Mouse (Mus musculus) erythroid progenitor cell, adult 5-6 weeks (primary cell): ENCODE data around the gene Med29. TPM values are rescaled to one million over a fixed set of nuclear protein-coding genes. Genes with fewer than 3 reads are reported as not detected.

Experiments
- ATAC-seq: replicated peaks from 2 replicates; pipeline ENCODE4 v1.8.0; 2016; ENCODE audit warnings: moderate number of reproducible peaks, mild to moderate bottlenecking, moderate TSS enrichment, inconsistent platforms; ENCODE audit not compliant: poor library complexity, low FRiP score, severe bottlenecking
- total RNA-seq, 2 experiments: library from RNA; stranded (forward) in 1 of 2; stranded (reverse) in 1 of 2; fragments of 150-400 nt in 1 of 2; fragments of 186-747, 209-891 nt in 1 of 2; gene quantifications; 2 replicates each; pipeline versions ENCODE4 v1.2.3 to v1.2.4; 2015 to 2017; ENCODE audit warnings: low replicate concordance in 2 of 2

The Med29 gene
- total RNA-seq, 2 experiments from 2014 or later: 0.84 to 4.4 TPM

DNA sequence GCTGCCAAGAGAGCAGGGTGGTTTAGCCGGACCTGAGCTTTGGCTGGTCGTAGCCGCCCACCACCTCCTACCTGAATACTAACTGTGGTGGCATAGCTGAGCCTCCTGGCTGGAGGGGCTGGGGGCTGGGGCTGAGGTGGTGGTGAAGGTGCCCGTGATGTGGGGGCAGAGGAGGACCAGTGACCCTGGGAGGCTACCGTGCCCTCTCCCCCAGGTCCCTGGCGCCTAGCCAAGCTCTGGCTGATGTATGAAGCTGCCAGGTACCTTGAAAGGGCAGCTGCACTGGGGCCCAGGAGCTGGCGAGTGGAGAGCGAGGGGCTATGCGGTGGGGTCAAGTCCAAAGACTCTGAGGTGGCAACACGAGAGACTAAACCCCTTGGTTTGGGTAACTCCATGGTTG, 32.7 kb downstream of the Med29 start:
- no peak for ATAC-seq

DNA sequence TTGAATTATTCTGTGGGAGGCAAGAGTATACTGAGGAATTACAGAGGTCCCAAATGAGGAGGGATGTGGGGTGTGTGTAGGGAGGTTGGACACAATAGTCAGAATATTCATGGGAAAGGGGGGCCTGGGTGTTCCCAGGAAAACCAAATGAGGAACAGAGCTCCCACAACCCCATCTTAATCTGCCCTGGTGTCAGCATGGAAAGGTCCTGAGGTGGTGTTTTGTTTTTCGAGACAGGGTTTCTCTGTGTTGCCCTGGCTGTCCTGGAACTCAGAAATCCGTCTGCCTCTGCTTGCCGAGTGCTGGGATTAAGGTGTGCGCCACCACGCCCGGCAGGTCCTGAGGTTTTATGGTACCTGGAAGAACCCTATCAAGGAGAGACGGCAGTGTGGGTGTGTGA, 34.1 kb downstream of the Med29 start:
- no peak for ATAC-seq

DNA sequence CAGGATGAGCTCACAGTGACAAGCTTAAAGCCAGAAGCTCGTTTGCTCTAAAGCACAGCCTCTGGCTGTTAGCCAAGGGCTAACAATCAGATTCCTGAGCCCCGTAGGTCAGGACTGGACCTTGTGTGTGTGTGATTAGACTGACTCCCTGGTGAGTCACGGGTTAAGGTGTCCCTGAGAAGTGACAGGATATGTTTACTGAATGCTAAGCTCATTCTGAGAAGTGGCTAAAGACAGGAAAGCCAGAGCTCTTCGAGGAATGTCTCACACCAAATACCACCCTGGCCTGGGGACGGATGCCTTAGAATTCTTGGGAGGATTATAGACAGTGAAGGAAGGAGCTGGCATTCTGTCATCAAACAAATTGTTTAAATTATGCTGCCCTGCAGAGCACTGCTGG, 34.5 kb downstream of the Med29 start:
- ATAC-seq: no peak

DNA sequence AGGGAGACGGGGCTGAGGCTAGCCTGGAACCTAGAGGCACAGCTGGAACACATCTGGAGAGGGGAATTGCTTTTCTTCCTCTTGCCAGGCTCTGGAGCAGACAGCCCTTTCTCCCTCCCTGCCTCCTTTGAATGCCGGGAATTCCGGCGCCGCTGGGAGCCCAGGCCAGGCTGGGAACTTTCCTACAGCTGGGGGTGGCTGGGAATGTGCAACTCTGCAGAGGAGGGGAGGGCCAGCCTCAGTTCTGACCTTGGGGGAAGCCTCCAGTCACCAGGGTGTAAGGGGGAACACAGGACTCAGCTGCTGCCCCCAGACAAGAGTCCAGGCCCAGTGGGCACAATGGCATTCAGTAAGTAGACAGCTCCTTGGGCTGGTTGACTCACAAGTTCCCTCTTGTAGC, 35.5 kb downstream of the Med29 start:
- no peak for ATAC-seq

DNA sequence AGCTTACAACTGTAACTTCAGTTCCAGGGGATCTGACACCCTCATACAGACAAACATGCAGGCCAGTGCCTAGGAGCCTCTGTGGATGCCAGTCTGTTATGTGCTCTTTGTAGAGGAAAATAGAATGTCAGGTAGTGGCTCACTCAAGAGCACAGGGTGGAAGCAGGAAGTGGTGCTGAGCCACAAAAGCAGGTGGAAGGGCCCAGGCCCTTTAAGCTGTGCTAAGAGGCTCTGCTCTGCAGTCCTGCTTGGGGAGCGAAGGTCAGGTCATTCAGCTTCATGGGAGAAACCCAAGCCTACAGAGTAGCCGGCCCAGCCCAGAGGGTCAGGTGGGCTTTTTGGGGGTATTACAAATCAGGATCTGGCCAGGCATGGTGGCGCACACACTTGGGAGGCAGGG, 37.3 kb downstream of the Med29 start:
- no peak for ATAC-seq

DNA sequence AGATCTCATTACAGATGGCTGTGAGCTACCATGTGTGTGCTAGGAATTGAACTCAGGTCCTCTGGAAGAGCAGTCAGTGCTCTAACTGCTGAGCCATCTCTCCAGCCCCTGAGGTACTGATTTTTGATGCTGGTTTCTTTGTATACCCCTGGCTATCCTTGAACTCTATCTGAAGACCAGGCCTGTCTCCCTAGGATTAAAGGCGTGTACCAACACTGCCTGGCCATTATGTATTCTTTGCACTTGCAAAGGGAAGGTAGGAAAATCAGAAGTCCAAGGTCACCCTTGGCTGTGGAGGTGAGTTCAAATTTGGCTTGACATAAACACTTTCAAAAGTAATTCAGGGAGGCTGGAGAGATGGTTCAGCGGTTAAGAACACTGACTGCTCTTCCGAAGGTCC, 37.9 kb downstream of the Med29 start:
- no peak for ATAC-seq

DNA sequence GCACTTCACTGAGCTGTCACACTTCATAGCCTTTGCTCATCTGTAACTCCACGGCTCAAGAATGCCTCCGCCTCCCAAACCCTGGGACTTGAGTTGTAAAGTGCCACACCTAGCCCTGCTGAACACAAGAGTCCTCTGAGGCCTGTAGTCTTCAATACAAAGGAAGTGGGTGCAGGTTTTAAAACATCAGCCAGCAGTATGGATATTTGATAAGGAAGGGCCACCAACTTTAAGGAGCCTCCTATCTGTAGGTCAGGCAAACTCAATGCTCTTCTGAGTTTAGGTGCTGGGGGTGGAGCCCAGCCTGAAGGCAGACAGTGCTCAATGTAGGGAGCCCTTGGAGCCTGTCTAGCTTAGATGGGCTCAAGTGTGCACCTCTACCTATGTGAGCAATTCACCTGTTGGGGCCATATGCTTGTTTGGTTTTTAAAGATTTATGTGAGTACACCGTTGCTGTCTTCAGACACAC, 38.4 kb downstream of the Med29 start:
- no peak for ATAC-seq

DNA sequence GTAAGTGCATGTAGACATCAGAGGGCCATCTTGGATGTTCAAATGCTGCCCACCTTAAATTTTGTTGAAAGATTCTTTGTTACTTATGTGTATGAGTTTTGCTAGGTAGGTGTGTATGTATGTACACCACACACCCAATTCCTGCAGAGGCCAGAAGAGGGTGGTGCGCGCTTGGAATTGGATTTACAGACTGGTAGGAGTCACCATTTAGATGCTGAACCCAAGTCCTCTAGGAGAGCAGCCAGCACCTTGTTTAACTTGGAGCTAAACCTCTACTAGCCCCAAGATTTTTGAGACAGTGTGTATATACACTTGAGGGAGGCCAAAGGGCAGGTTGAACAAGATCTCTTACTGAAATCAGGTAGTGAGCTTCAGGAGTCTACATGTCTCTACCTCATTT, 39.2 kb downstream of the Med29 start:
- ATAC-seq: no peak

DNA sequence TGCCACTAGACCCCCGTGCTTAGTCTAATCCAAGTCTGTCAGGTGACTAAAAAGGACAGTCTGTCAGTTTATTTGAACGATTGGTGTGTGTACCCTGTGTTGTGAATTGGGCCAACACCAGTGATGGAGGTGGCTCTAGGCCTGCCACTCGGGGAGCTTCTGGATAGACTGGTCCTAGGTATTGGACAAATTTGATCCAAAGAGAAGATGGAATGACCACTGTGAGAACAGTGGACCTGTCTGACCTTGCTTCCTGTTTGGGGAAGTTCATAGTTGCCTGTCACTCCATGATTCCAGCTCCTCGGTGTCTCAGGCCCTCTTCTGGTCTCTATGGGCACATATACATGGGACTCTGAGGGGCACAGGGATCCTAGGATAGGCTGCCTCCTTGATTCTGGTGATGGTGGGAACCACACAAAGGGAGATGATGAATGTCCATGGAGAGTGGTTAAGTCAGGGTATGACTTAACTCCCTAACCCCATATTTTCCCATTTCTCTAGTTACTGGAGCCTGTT, 40.8 kb downstream of the Med29 start:
- ATAC-seq: no peak

DNA sequence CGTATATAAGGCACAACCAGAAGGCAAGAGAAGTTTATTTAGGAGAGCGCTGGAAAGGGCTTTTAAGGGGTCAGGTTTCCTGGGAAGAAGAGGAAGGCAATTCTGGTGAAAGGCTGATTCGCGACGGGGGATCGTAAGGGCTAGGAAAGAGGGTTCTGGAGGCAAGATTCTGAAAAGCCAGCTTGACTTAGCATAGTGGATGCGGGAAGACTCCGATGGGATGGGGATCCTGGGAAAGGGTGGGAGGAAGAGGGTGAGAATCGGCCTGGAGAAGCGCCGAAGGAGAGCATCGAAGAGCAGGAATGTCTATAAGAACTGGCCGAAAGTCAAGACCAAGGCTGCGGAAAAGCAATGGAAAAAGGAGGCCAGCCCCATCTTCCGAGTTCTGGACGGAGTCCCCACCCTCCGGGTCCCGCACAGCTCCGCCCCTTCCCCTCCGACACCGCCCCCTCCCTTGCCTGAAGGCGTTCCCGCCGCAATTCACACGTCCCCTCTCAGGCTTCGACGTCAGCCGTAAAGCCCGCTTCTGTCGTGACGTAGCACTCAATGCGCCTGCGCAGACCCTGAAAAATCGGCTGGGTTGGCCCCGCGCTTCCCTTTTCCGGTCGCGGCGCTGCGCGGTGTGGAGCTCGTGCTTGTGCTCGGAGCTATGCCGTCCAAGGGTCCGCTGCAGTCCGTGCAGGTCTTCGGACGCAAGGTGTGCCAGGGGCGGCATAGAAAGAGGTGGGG, 42.2 kb downstream of the Med29 start, which contains the start of gene Rps16:
TSS of gene Rps16 (plus strand) at position 498 of the 729 bp plus-strand sequence.
- ATAC-seq: peak; percentile 98

DNA sequence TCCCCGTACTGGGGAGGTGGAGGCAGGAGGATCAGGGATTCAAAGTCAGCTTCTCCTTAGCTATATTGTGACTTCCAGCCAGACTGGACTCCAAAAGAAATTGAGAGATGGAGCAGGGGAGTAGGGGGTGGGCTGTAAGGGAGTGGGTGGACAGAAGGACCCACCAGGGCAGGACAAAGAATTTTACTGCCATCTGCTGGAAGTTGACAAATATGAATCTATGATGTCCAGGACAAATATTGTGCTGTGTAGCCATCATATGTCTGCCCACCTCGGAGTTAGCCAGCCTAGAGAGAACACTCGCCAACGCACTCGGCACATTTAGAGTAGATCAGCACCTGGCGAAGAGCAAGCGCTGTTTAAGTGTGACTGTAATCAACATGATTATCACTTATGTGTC, 43.9 kb downstream of the Med29 start:
- no peak for ATAC-seq

DNA sequence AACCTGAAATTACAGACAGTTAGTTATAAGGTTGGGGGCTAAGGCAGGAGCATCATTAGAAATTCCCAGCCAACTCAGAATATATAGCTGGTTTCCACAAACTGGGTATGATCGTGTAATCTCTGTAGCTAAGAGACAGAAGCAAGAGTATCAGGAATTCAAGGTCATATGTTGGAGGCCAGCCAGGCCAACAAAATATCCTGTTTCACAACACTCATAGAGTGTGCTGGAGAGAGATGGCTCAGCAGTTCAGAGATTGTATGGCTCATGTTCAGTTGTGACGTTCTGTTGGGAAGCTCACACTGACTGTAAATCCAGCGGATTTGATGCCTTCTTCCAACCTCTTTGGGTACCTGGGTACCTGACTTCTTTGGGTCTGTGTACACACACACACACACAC, 44.8 kb downstream of the Med29 start:
- ATAC-seq: no peak

DNA sequence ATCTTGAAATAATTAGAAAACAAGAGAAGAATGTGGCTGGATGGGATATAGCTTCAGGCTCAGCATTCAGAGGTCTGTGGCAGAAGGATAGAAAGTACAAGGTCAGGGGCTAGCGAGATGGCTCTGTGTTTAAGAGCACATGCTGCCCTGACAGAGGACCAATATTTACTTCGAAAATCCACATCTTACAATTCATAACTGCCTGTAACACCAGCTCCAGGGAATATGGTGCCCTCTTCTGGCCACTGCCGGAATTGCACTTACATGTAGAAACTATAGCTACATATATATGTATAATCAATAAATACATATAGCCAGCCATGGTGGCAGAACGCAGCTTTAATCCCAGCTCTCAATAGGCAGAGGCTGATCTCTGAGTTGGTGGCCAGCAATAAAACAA, 47.9 kb downstream of the Med29 start:
- peak; percentile 83 for ATAC-seq

DNA sequence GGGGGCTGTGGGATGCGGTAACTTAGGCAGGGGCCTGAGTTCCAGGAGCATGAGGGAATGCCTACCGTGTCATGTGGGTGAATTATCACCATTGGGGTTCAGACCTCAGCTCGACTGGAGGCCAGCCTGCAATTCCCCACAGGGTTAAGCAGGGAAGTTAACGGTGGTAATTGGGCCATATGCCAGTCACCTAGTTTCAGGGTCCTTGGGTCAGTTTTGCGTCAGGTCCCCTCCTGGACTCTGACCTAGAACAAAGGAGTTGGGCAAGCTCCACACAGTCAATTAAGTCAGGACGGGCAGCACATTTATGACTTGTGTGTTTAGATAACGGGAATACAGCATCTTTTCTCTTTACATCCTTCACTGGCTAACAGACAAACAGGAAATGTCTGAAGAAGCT, 51.1 kb downstream of the Med29 start:
- ATAC-seq: no peak

DNA sequence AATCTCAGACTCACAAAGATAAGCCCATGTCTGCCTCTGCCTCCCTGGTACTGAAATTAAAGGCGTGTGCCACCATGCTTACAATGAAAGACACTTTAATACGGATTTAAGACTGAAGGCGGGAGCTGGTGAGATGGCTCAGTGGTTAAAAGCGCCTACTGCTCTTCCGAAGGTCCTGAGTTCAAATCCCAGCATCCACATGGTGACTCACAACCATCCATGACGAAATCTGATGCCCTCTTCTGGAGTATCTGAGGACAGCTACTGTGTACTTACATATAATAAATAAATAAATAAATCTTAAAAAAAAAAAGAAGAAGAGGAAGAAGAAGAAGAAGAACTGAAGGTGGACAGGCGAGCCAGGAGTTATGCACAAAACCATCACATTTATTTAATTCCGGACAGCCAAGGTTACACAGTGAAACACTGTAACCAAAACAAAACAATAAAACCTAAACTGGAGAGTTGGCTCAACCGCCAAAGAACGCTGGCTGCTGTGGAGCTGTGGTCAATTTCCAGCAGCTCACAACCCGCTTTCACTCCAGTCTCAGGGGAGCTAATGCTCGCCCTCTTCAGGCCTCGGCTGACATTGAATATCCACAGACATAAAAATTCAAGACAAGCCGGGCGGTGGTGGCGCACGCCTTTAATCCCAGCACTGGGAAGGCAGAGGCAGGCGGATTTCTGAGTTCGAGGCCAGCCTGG, 53.1 kb downstream of the Med29 start:
- ATAC-seq: peak; percentile 47; the same call in 1 of the 2 replicates

DNA sequence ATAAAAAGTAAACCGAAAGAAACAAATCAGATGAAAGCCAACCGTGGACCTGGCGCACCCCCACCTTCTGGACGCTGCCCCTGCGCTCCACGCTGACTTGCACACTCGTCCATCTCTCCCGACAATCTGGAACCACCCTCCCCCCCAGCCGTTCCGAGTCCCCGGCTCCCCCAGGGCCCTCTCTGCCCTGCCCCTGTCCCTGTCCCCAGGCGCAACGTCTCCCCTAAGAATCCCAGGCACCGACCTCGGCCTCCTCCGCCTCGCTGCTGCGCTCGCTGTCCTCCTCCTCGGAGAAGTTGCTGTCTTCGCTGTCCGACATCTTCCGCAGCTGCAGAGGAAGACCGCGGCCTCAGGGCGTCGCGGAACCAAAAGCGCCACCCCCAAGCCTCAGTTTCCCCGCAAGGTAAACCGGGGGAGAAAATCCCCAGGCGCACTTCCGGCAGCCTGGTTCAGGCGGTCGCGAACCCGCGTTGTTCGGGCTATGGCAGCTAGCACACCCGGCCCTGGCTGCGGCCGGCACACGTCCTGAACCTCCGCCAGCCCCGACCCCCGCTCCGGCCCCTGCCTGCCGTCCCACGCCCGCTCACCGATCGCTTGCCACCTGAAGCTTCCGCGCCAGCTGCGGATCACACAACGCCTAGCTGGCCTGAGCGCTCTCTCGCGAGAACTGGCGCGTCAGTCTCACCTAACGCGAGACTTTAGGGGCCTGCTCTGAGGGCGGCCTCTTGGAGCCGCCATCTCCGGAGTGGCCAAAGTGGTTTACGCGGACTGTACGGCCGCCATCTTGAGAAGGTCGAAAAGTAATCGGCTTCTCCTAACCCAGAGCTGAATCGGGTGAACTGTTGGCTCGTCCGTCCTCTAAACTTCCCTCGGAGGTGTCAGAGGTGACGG, 54.2 kb downstream of the Med29 start, which contains the start of gene Supt5:
TSS of gene Supt5 (minus strand) at position 639 of the 891 bp plus-strand sequence.
- ATAC-seq: peak; percentile 98
